30 mouse cellular contexts compared by ENCODE assay signal in the genomic region with DNA sequence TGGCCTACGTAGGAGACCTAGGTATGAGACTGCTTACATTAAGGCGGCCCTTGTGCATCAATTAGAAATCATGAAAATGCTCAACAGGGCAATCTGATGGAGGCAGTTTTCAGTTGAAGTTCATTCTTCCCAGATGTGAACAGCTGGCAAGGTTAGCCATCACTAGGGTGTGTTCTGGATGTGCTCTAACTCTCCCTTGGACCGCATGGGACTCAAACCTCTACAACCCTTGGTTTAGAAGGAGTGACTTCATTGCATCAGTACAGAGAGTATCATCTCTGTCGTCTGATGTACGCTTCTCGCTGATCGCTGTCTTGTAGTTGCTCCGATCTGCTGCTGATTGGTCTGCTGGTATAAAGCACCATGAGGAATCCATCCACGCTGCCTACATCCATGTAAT.
"Had no signal": no experiment of that assay in that cellular context is flagged by ENCODE, and none has a peak within 500 bp of the region (broad histone marks: within the 10 kb centered on the region; RNA-seq: fewer than 3 reads in every experiment).

No protein-coding gene starts in this region.

- H3K9ac ChIP-seq: limb, embryonic 12.5 days; limb, embryonic 13.5 days; limb, embryonic 15.5 days; liver, embryonic 12.5 days; liver, embryonic 13.5 days; liver, embryonic 14.5 days; liver, embryonic 15.5 days; liver, postnatal 0 days; lung, embryonic 14.5 days; lung, embryonic 15.5 days; midbrain, embryonic 12.5 days; midbrain, embryonic 13.5 days; midbrain, embryonic 15.5 days; neural tube, embryonic 12.5 days had no signal

- H3K27ac ChIP-seq: limb, embryonic 10.5 days; limb, embryonic 12.5 days; limb, embryonic 13.5 days; limb, embryonic 15.5 days; liver, embryonic 12.5 days; liver, embryonic 13.5 days; liver, embryonic 14.5 days; liver, embryonic 15.5 days; lung, embryonic 15.5 days; macrophage; midbrain, embryonic 10.5 days; midbrain, embryonic 12.5 days; midbrain, embryonic 13.5 days; midbrain, embryonic 15.5 days; neural tube, embryonic 12.5 days had no signal

- H3K4me1 ChIP-seq: limb, embryonic 10.5 days; limb, embryonic 13.5 days; limb, embryonic 15.5 days; liver, embryonic 12.5 days; liver, embryonic 13.5 days; liver, embryonic 15.5 days; lung, embryonic 15.5 days; megakaryocyte, embryonic 14.5 days; midbrain, embryonic 12.5 days; midbrain, embryonic 15.5 days; neural tube, embryonic 12.5 days had no signal

- H3K27me3 ChIP-seq: limb, embryonic 15.5 days; liver, embryonic 12.5 days; liver, embryonic 13.5 days; liver, embryonic 15.5 days; lung, embryonic 15.5 days; megakaryocyte, embryonic 14.5 days; midbrain, embryonic 12.5 days; midbrain, embryonic 13.5 days; midbrain, embryonic 15.5 days; neural tube, embryonic 12.5 days had no signal

- H3K4me2 ChIP-seq: limb, embryonic 12.5 days; limb, embryonic 13.5 days; limb, embryonic 15.5 days; liver, embryonic 11.5 days; liver, embryonic 12.5 days; liver, embryonic 13.5 days; liver, embryonic 15.5 days; lung, embryonic 14.5 days; lung, embryonic 15.5 days; midbrain, embryonic 12.5 days; midbrain, embryonic 13.5 days; midbrain, embryonic 15.5 days; neural tube, embryonic 12.5 days had no signal

- H3K9me3 ChIP-seq: limb, embryonic 10.5 days; limb, embryonic 12.5 days; limb, embryonic 13.5 days; limb, embryonic 15.5 days; liver, embryonic 12.5 days; liver, embryonic 13.5 days; liver, embryonic 15.5 days; lung, embryonic 15.5 days; midbrain, embryonic 10.5 days; midbrain, embryonic 12.5 days; midbrain, embryonic 13.5 days; midbrain, embryonic 15.5 days; neural tube, embryonic 12.5 days had no signal

- DNase-seq: left cerebral cortex, postnatal 4 days; liver; liver, embryonic 13.5 days; liver, postnatal 0 days; lung, adult 18-20 months; lung, adult 2 months; lung, embryonic 14.5 days; lung, postnatal 10 days; lung, postnatal 14 days; lung, postnatal 36 days; lung, postnatal 4 days; midbrain, embryonic 14.5 days had no signal

- H3K4me3 ChIP-seq: limb, embryonic 10.5 days; limb, embryonic 12.5 days; limb, embryonic 13.5 days; limb, embryonic 15.5 days; liver, embryonic 12.5 days; liver, embryonic 13.5 days; liver, embryonic 15.5 days; lung, embryonic 15.5 days; megakaryocyte, embryonic 14.5 days; midbrain, embryonic 10.5 days; midbrain, embryonic 12.5 days; midbrain, embryonic 13.5 days; midbrain, embryonic 15.5 days; myocyte; neural tube, embryonic 12.5 days had no signal

- ATAC-seq: liver, embryonic 12.5 days; liver, postnatal 0 days; lung, postnatal 0 days; midbrain, embryonic 13.5 days; midbrain, embryonic 15.5 days had no signal

- H3K36me3 ChIP-seq: limb, embryonic 10.5 days; limb, embryonic 12.5 days; limb, embryonic 13.5 days; midbrain, embryonic 10.5 days; midbrain, embryonic 12.5 days; midbrain, embryonic 13.5 days; midbrain, embryonic 15.5 days; neural tube, embryonic 12.5 days had no signal
